In genomic region chr5:66193218-66193846, GRCm38 (mm10) we compare ENCODE assay signal across 25 mouse cellular contexts. TPM values are rescaled to one million over a fixed set of nuclear protein-coding genes. Genes with fewer than 3 reads are reported as not detected.
DNase-seq lines count a peak whose midpoint lies in the region; ATAC-seq and TF ChIP-seq lines count a peak whose summit lies in the region.
"Had no signal": no experiment of that assay in that cellular context is flagged by ENCODE, and none has a peak within 500 bp of the region (broad histone marks: within the 10 kb centered on the region; RNA-seq: fewer than 3 reads in every experiment).

No protein-coding gene starts in this region.

- peak; percentile 66 for ATAC-seq in activated CD4-positive, CD25-positive, alpha-beta regulatory T cell, adult 4 months
- ATAC-seq in inflammation-experienced regulatory T-cells, adult 6 months, result peak; percentile 81
- ATAC-seq: forebrain, embryonic 13.5 days; forebrain, embryonic 16.5 days; intestine, embryonic 16.5 days had no signal

- no peak for TF ChIP-seq CTCF in layer of hippocampus, adult 2 months (conservative IDR thresholded peaks at IDR 0.05)

- no peak overlapping the region for H3K27ac ChIP-seq in layer of hippocampus, adult 2 months
- H3K27ac ChIP-seq: embryonic facial prominence, embryonic 12.5 days; embryonic facial prominence, embryonic 15.5 days; forebrain, embryonic 10.5 days; forebrain, embryonic 13.5 days; gastrocnemius, adult 2 months; hindbrain, embryonic 12.5 days; hindbrain, embryonic 15.5 days had no signal

- peak; percentile 51 for DNase-seq in CD4-positive, CD25-positive, alpha-beta regulatory T cell, adult 2 months (ENCODE audit: low read depth, low spot score)
- DNase-seq in thymus, postnatal 0 days (ENCODE audit: low spot score), result no peak
- no peak for DNase-seq in urinary bladder, adult 18-20 months (ENCODE audit: low spot score in 2 of 2)
- no peak for DNase-seq in layer of hippocampus, adult 2 months (ENCODE audit: low spot score in 2 of 2)
- DNase-seq: adrenal gland, adult 8-10 months; adrenal gland, postnatal 25 days; B cell, adult 2 months; cerebellum, adult 11-12 months; cerebellum, adult 9-10 months; cerebellum, postnatal 25 days; gastrocnemius, adult 2 months; gastrocnemius, postnatal 14 days; heart, adult 11 months; kidney, adult 18-20 months had no signal

- no peak overlapping the region for H3K4me3 ChIP-seq in layer of hippocampus, adult 2 months
- H3K4me3 ChIP-seq: embryonic facial prominence, embryonic 12.5 days; embryonic facial prominence, embryonic 15.5 days; forebrain, embryonic 10.5 days; forebrain, embryonic 13.5 days; gastrocnemius, adult 2 months; hindbrain, embryonic 12.5 days; hindbrain, embryonic 15.5 days had no signal

RNA-seq across cellular contexts. Expression of gene Rbm47, which starts 20.4 kb away (rescaled TPM):
- 1 to 10 TPM in 1 of 2 experiments, under 1 TPM in 1; 0.42 to 1.2 TPM for polyA plus RNA-seq in activated CD4-positive, CD25-positive, alpha-beta regulatory T cell, adult 4 months (2017; shearing (Covaris generic))
- 1 to 10 TPM in 2 of 3 experiments, under 1 TPM in 1; 0.71 to 8.2 (median 1.2) TPM for polyA plus RNA-seq in inflammation-experienced regulatory T-cells, adult 6 months (2017; shearing (Covaris generic))
- 13.1 and 14.4 TPM in 2 replicates for polyA plus RNA-seq in thymus, postnatal 0 days (2015; fragmentation: Nextera tagmentation; extraction: Ambion mirVana)
- 1 to 10 TPM; 1.7 TPM for total RNA-seq in layer of hippocampus, adult 2 months (2021)
- total RNA-seq: MEL had no signal
